Mouse (Mus musculus) spleen, postnatal 10 days (tissue): ENCODE results near the gene Zc3h7b.

ENCODE experiments used
- DNase-seq, 2 experiments: peaks; one replicate each; pipeline ENCODE4 v3.0.0; 2021 to 2022; ENCODE audit warnings: low spot score in 2 of 2

The Zc3h7b gene

DNA sequence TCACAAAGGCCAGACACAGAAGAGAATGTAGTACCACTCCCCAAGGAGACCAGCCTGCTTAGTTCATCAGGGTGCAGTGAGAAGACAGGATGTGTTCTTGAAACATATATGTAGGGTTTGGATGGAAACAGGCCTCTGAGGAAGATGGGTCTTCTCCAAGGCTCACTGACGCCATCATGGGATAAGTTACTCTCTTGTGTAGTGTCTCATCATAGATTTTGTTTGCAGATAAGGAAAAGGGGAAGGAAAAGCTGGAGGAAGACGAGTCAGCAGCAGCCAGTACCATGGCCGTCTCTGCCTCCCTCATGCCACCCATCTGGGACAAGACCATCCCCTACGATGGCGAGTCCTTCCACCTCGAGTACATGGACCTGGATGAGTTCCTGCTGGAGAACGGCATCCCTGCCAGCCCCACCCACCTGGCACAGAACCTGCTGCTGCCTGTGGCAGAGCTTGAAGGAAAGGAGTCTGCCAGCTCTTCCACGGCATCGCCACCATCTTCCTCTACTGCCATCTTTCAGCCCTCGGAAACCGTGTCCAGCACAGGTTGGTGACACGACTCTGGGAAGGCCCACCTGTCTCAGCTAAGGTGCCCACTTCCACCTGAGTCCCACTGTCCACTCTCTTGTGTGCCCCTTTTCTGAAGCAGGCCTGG, 70.0 kb downstream of the Zc3h7b start:
- no peak for DNase-seq

DNA sequence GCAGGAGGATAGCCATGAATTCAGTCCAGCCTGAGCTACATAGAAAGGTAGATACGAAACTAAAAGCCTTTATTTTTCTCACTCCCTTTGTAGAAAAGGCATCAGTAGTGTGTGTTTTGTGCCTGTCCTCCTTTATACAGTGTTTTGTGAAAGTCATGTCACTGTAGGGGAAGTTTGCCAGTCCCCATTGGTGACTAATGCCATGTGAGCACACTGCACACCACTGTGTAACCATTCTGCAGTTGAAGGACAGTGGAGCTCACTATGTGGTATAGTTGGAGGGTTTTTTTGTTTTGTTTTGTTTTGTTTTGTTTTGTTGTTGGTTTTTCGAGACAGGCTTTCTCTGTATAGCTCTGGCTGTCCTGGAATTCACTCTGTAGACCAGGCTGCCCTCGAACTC, 73.5 kb downstream of the Zc3h7b start:
- no peak for DNase-seq

- DNase-seq: no peak
These were observed 77.8 kb downstream of the Zc3h7b start for GRCm38 (mm10) chr15:81822631-81823030.

DNA sequence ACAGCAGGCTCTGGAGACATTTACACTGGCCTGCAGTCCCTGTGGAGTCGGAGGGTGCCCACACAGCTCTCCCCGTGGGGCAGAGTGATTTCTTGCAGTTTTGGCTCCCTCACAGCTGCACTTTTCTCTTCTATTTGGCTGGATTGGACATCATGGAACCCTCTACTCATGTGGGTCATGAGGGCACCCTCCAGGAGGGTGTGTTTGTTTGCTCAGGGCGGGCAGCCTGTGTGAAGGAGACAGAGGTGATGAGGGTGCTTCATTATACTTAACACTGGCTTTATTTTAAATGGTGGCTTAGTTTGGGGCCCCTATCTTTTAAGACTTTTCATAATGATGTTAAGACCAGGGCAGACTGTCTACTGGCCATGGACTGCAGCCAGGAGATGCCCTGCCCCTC, 80.0 kb downstream of the Zc3h7b start:
- no peak for DNase-seq

DNA sequence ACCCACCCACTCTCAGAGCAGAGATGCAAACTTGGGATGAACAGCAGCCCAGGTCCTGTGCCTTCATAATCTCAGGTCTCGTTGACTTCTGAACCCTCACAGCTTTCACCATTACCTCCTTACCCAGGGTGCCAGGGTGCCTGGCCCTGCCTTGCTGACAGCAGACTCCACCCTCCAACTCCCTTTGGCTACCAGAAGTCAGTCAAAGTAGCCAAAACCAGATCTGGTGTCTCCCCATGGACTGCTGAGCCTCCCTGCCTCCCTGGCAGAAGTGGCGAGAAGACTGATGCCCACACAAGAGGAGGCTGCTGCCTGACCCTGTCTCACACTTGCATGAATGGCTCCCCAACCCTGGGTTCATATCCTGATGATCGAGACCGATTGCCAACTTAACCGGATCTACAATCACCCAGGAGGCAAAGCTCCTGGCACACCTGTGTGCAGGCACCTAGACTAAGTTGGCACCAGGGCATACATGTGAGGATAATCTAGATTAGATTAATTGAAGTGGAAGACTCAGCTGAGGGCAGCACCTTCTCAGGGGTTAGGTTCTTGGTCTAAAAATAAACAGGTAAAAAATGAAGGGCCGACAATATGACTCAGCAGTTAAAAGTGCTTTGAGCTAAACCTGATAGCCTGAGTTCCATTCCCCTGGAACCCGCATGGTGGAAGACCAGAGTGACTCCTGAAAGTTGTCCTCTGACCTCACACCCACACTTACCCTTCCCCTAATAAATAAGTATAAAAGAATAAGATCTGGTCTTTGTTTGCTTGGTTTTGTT, 83.8 kb downstream of the Zc3h7b start:
- no peak for DNase-seq

GRCm38 (mm10) chr15:81829208-81829580, 84.3 kb downstream of the Zc3h7b start:
- DNase-seq: no peak

GRCm38 (mm10) chr15:81830530-81830929, 85.7 kb downstream of the Zc3h7b start:
- no peak for DNase-seq

DNA sequence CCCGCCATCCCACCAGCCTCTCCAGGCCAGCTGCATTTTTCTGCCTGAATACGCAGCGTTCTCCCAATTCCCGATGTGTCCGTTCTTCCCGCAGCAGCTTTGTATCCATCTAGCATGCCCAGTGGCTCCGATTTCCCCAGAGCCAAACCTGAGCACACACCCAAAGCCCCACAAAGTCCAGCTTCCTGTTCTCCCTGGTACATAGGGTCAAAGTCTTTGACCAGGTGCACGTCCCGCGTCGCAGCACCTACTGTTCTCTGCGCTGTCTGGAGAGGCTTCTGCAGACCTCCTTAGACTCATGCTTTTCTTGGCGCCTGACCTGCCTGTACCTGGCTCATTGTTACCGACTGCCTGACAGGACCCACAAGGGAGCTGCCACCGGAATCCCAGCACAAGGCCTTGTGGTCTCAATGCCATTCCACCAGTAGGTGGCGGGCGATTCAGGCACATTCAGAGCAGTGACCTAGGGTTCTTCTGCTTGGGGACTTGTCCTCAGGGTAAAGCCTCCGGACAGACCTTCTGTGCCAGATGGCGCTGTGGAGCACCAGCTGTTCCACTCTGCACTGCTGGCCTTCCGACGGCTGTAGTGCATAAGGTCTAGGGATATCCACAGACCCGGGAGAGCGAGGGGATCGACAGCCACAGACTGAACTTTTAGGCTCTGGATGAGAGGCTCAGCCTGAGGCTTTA, 86.4 kb downstream of the Zc3h7b start:
- peak; percentile 77 to 93 for DNase-seq

DNA sequence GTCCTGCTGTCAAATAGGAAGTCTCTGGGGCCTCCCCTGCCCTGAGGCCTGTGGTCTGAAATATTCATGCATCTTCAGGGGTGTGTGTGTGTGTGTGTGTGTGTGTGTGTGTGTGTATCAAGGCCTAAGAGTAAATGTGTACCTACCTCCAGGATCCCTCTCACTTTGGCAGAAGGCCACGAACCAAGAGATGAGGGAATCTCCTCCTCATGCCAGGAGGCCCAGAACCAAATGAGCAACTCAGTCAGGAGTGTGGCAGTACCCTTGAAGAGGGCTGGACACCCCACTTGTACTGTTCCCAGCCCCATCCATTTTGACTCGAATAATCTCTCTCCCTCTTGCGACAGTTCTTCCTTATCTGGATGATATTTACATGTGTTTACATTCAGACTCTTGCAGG, 87.4 kb downstream of the Zc3h7b start:
- DNase-seq: no peak

GRCm38 (mm10) chr15:81833481-81833880, 88.6 kb downstream of the Zc3h7b start:
- no peak for DNase-seq

- DNase-seq: no peak
These were observed 89.4 kb downstream of the Zc3h7b start for GRCm38 (mm10) chr15:81834171-81834841.

DNA sequence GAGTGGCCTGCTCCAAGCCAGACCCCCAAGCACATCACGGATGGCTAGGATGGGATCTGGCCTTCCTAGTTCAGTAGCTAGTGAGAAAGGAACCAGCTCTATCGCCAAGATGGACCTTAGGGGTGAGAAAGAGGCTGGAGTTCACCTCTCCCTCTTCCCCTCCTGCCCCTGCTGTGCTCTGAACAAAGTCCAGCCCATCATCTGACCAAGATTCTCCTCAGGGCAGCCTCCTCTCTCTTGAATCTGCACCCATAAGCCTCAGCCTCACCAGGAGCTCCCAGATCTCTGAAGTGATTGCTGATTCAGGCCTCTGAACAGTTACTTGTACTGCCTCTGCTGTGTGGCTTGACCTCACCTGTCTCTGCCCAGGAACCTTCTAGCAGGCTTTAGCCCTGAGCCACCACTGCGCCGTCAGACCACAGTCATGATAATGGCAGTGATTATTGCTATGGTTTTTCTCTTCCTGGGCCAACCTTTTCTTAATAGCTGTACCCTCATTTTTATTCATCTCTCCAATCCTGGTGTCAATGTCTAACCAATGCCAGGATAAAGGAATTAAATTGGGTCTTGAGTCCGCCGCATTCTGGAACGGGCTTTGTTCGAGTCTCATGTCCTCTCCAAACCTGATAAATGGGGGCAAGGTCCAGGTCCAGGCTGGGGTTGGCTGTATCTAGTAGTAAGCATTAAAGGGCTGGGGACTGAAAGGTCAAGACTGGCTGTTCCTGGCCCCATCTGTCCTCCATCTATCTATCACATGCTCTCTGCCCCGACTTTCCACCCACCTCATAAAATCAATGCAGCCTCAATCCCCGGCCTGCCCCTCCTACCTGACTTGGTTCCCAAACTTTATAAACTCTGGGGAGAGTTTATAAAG, 90.4 kb downstream of the Zc3h7b start:
- no peak for DNase-seq

GRCm38 (mm10) chr15:81836124-81836821, 91.4 kb downstream of the Zc3h7b start:
- DNase-seq: peak in 1 of 2 experiments; percentile 47

GRCm38 (mm10) chr15:81836966-81837920, 92.4 kb downstream of the Zc3h7b start:
- DNase-seq: no peak

GRCm38 (mm10) chr15:81838554-81839235, 93.8 kb downstream of the Zc3h7b start:
- no peak for DNase-seq

- no peak for DNase-seq
These were observed 94.8 kb downstream of the Zc3h7b start for GRCm38 (mm10) chr15:81839634-81840033.

GRCm38 (mm10) chr15:81840306-81840705, 95.4 kb downstream of the Zc3h7b start:
- no peak for DNase-seq

DNA sequence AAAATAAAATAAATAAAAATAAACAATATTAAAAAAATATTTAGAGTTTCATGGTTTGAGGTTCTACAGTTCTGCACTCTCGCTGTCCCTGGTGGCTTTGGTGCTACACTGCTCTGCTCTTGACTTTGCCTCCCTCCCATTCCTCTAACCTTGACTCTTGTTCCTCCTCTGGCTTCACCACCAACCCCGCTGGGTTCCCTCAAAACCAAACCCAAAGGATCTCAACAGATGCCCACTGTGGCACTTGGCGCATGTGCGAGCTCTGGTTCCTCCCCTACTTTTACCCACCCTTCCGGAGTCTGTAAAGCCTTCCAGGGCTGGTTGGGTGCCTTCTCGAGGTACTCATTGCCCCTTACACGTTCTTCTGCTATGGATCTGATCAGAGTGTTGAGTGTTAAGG, 97.4 kb downstream of the Zc3h7b start:
- DNase-seq: no peak
